Mouse (Mus musculus) olfactory bulb, adult 2 months (tissue): ENCODE measurements around the gene Skap2.

Source experiments
- CTCF ChIP-seq: fragments of 200-500 bp; IDR thresholded peaks from 2 replicates; pipeline ENCODE4 v1.5.1; 2012; ENCODE audit warnings: low read depth, mild to moderate bottlenecking, low read length, moderate library complexity; ENCODE audit not compliant: insufficient read depth
- POLR2A ChIP-seq: fragments of 200-500 bp; IDR thresholded peaks from 2 replicates; pipeline ENCODE4 v1.6.1; 2012; ENCODE audit warnings: mild to moderate bottlenecking, low read depth, low read length, moderate library complexity; ENCODE audit not compliant: insufficient read depth

DNA sequence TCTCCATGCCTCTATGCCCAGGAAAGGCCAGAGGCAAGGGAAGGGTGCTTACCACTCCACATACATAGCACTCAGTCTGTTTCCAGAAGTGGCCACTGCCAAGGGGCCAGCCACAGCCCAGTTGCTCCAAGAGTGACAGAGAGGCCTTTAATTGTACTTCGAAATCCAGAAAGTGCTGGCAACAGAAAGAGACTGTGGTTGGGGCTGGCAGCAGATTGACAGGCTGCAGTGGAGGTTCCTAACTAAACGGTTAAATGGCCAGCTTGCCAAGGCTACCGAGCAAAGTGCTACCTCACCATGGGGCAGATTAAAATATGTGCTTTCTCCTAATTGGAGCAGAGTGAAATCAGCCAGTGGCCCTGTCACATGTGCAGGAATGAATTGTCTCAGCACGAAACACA lies 186.7 kb downstream of the Skap2 start:
- no peak for TF ChIP-seq POLR2A
- TF ChIP-seq CTCF = no peak
